Mouse (Mus musculus) kidney, adult 11 months (tissue): ENCODE measurements around the gene Sncg.
"Not testable (repeated sequence)": the region's sequence is repeated elsewhere in the genome, so short reads cannot be mapped to it uniquely, and the experiment has no call there.

Source experiments
- DNase-seq: peaks from one replicate; pipeline ENCODE4 v3.0.0; 2022

The Sncg gene

GRCm38 (mm10) chr14:34365147-34365507 lies 9.5 kb downstream of the Sncg start:
- DNase-seq = no peak

GRCm38 (mm10) chr14:34364254-34365146 lies 10.1 kb downstream of the Sncg start:
- DNase-seq = not testable (repeated sequence)

- peak; percentile 73 for DNase-seq
Observed at GRCm38 (mm10) chr14:34363490-34364253, 10.9 kb downstream of the Sncg start.

- DNase-seq = peak; percentile 84
Observed at GRCm38 (mm10) chr14:34362726-34363445, 11.7 kb downstream of the Sncg start.

GRCm38 (mm10) chr14:34362135-34362534 lies 12.5 kb downstream of the Sncg start:
- no peak for DNase-seq

- DNase-seq = peak; percentile 54
Observed at GRCm38 (mm10) chr14:34360251-34360650, 14.3 kb downstream of the Sncg start.

- no peak for DNase-seq
Observed at GRCm38 (mm10) chr14:34359676-34360244, 14.8 kb downstream of the Sncg start.

- DNase-seq = peak; percentile 90
Observed at GRCm38 (mm10) chr14:34357671-34358455, 16.7 kb downstream of the Sncg start.

GRCm38 (mm10) chr14:34355301-34355700 lies 19.3 kb downstream of the Sncg start, which contains the start of gene Fam25c:
TSS of gene Fam25c (minus strand) at chr14:34355433.
- DNase-seq = no peak

- peak; percentile 72 for DNase-seq
Observed at GRCm38 (mm10) chr14:34354456-34354855, 20.1 kb downstream of the Sncg start.

GRCm38 (mm10) chr14:34353326-34353725 lies 21.3 kb downstream of the Sncg start:
- no peak for DNase-seq

- DNase-seq = no peak
Observed at GRCm38 (mm10) chr14:34352523-34352922, 22.1 kb downstream of the Sncg start.

- DNase-seq = no peak
Observed at GRCm38 (mm10) chr14:34351660-34352059, 22.9 kb downstream of the Sncg start.

GRCm38 (mm10) chr14:34349007-34349406 lies 25.6 kb downstream of the Sncg start:
- peak; percentile 55 for DNase-seq

GRCm38 (mm10) chr14:34348301-34348700 lies 26.3 kb downstream of the Sncg start:
- DNase-seq = no peak

GRCm38 (mm10) chr14:34347084-34347483 lies 27.5 kb downstream of the Sncg start:
- DNase-seq = no peak

- no peak for DNase-seq
Observed at GRCm38 (mm10) chr14:34345771-34346566, 28.6 kb downstream of the Sncg start.

GRCm38 (mm10) chr14:34344361-34344760 lies 30.2 kb downstream of the Sncg start:
- DNase-seq = no peak

GRCm38 (mm10) chr14:34343078-34343477 lies 31.5 kb downstream of the Sncg start:
- DNase-seq = no peak

- DNase-seq = no peak
Observed at GRCm38 (mm10) chr14:34341993-34342392, 32.6 kb downstream of the Sncg start.

GRCm38 (mm10) chr14:34339446-34339845 lies 35.1 kb downstream of the Sncg start:
- no peak for DNase-seq
